Mouse (Mus musculus) lung, adult 2 months (tissue): ENCODE data around the gene Maip1.

Experiments used
- CTCF ChIP-seq: fragments of 200-500 bp; IDR thresholded peaks from 2 replicates; pipeline ENCODE4 v1.5.1; 2011; ENCODE audit warnings: mild to moderate bottlenecking, low read length, control low read depth; ENCODE audit not compliant: insufficient read depth
- POLR2A ChIP-seq: fragments of 200-500 bp; IDR thresholded peaks from 2 replicates; pipeline ENCODE4 v1.6.1; 2011; ENCODE audit warnings: low read depth, mild to moderate bottlenecking, control low read depth, low read length, borderline replicate concordance; ENCODE audit errors: extremely low read depth

DNA sequence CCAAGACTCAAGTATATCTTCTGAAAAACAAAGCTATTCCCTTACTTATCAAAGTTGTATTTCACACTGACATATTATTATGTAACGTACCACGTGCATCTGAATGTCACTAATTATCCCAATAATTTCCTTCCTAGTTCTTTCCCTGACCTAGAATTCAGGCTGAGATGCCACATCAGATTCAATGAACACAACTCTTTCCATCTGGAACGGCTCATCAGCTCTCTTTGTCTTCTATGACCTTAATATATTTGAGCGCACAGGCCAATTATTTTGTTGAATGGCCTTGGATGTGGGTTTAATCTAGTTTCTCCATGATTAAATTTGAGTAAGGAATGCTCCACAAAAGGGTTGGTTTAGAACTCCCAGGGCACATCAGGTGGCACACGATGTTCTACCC lies 4.0 kb upstream of the Maip1 start:
- no peak for TF ChIP-seq CTCF
- TF ChIP-seq POLR2A: no peak
